Mouse (Mus musculus): ENCODE data around the gene Rtl5. TPM values are rescaled to one million over a fixed set of nuclear protein-coding genes. Genes with fewer than 3 reads are reported as not detected.
A peak's percentile ranks its signal among the peaks of the same experiment; 100 is the strongest.

The Rtl5 gene
- total RNA-seq, 2 experiments from 2014 or later: 13.0 to 14.5 TPM

DNA sequence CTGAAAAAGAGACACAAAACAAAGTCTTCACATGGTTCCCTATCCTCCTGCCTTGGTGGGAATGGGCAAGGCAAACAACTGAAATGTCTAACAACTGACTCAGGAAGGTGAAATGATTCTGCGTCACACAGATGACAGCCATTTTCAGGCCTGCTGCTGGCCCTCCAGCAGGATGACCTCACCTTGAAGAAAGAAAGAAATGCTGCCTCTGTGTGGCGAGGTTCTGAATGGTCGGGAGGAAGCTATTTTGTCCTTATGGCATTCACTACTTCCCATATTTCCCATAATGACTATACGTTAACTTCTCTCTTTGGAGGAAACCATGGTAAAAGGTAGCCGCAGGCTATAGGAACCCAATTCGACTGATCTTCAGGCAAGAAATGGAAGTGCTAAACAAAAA lies 4.0 kb downstream of the Rtl5 start:
- no peak for DNase-seq (ENCODE audit: low spot score in 2 of 2)

DNA sequence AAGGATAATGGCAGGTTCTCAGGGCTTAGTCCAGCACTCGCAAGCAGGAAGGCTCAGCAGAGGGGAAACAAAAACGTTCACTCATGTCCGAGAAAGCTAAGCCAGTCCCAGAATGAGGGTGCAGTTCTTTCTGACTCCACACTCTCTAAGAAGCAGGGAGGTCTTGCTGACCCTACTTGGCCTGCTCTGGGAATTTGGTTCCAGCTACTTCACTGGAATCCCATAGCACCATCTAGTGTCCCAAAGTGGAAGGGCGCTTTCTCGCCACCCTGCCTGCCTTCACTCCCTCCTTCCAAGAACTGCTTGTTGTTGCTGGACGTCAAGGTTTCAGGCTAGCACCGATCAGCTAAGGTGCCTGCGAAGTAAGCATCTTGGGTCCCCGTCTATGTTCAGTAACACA lies 5.0 kb downstream of the Rtl5 start:
- peak; percentile 78 to 84 for DNase-seq (ENCODE audit: low spot score in 2 of 2)

DNA sequence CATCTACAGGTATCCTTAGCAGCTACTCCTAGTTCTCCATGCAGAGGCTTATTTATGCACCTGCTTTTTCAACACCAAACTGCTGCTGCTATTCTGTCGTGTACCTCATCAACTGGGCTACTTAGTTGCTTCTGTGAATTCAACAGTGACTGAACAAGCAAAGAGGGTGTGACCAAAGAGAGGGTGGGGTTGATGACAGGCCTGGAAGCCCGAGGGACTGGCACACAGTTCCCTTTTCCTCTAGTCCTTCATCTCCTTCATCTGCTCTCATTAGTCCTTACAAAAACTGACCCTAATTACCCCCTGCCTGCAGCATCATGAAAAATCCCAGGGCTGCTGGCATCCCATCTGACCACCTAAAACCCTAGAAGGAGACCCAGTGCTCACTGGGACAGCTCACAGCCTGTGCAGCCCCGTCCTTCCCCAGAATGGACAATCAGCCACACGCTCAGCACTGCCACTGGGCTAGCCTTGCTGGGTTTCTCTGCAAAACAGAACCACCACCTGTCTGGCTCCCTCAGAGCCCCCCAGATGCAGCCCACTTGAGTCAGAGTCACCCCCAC lies 5.8 kb downstream of the Rtl5 start:
- no peak for DNase-seq (ENCODE audit: low spot score in 2 of 2)

DNA sequence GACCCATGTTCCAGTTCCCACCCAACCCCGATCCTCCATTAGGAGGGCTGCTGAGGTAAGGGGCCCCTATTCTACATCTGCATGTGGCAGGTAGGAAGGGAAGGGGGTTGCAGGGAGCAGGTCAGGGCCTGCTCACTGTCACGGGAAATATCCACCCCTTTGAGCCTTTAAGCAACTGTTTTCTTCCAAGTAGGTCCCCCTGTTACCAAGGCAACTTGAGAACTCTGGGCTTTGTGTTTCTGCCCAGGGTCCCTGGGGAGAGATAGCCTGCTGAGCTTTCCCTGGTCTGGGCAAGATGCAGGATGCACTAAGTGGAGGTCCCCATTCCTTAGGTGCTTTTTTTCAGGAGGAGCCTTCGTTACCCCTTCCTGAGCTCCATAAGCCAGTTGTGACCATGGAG lies 7.0 kb downstream of the Rtl5 start:
- DNase-seq (ENCODE audit: low spot score in 2 of 2): no peak

DNA sequence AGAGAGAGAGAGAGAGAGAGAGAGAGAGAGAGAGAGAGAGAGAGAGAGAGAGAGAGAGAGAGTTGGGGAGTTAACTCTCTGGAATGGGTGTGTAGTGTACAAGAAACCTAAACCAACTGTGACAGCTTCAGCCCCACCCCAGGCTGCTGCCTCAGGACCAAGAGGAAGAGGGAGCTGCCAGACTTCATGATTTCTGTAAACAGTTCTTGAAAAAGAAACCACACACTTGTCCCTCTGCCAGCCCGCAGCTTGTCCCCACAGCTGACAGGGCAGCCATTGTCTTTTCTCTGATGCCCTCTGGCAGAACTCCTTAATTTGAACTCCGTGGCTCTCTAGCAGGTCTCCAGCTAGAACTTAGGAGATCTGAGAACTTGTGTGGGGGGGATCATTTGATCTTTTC lies 10.2 kb downstream of the Rtl5 start:
- DNase-seq (ENCODE audit: low spot score in 2 of 2): no peak

DNA sequence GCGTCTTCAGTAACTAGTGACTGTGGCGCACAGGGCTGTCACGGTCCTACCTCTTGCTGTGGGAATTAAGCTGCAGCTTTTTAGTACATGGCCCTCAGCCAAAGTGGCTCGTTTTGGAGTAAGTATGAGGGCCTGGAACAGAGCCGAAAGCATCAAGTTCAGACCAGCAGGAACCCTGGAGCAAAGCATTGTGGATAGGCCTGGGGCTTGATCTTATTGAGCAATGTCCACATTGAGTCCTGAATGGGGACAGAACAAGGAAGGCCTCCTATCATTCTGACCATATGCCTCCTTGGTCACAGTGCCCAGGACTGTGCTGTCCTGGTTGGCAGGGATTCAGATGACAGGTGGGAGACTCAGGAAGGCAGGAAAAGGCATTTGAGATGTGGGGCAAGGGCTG lies 10.9 kb downstream of the Rtl5 start:
- DNase-seq (ENCODE audit: low spot score in 2 of 2): no peak

DNA sequence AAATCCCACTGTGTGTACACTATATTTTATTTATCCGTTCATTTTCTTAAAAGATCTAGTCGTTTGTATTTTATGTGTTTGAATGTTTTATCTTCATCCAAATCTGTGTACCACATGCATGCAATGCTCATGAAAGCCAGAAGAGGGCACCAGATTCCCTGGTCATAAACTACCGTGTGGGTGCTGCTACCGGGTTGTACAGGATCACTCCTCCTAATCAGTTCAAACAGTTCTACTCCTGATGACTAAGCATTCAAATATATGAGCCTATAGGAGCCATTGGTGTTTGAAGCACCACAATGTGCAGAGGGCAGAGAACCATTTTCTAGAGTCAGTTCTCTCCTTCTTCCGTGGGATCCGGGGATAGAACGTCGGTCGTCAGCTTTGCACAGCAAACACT lies 11.7 kb downstream of the Rtl5 start:
- no peak for DNase-seq (ENCODE audit: low spot score in 2 of 2)

DNA sequence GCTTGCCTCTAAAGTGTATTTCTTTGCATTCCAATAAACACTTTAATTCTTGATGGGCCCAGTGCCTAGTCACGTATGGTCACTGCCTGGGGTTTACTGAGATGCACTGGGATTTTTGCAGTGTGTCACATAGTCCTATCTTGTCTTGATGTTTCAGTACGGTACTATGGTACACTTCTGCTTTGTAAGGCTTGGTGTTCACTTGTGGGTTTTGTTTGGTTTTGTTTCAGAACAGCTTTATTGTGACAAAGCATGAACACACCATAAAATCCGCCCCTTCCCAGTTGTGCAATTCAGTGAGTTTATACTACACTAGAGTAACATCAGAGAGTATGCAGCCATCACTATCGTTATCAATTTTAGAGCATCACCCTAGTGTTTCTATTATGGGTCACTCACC lies 17.1 kb downstream of the Rtl5 start:
- DNase-seq (ENCODE audit: low spot score in 2 of 2): no peak

DNA sequence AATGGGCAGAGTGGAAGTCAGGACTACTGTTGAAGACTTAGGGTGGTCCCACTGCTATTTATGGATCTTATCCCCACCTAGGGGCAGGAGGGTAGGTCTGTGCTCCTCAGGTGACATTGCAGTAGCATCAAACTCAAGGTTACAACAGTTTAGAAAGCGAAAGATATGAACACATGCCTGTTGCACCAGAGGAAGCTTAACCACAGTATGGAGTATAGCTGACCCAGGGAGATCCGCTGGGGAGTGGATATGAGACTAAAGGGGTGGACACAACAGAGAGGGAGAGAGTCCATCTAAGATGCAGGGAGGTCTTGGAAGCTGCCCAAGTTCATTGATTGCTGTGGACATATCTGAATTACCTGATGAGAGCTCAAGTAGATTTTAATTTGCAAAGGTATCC lies 17.7 kb downstream of the Rtl5 start:
- no peak for DNase-seq (ENCODE audit: low spot score in 2 of 2)

DNA sequence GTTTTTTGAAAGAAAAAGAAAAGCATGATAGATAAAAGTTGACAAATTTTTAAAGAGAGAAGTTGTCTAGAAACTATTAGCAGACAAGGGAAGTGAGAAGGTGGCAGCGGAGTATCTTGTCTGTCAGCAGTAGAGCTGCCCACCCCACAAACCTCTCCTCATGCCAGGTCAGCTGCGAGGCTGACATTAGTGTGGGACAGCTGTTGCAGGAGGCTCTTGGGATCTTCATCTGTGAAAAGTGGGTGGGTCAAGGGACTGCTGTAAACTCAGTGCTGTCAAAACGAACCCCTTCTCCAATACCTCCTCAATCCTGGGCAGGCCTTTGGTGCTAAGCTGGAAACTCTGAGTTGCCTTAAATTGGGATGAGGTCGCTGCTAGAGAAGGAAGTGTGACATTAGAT lies 19.9 kb downstream of the Rtl5 start:
- DNase-seq (ENCODE audit: low spot score in 2 of 2): no peak

DNA sequence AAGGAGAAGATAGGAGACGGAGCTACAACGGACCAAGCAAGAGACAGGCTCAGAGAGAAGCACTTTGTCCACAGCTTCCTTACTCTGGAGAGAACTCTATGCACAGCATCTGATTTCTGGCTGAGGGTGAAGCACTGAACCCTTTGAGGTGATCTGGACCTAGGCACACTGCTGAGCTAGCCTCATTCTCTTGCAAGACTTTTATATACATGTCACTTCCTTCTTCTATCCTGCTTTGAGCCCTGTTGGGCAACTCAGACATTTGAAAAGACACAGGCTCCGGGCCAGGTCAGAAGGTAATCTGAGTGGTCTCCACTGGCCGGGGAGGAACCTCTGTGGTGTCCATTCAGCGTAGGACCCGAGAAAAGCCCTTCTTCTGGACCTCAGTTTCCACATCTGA lies 20.6 kb downstream of the Rtl5 start:
- no peak for DNase-seq (ENCODE audit: low spot score in 2 of 2)

DNA sequence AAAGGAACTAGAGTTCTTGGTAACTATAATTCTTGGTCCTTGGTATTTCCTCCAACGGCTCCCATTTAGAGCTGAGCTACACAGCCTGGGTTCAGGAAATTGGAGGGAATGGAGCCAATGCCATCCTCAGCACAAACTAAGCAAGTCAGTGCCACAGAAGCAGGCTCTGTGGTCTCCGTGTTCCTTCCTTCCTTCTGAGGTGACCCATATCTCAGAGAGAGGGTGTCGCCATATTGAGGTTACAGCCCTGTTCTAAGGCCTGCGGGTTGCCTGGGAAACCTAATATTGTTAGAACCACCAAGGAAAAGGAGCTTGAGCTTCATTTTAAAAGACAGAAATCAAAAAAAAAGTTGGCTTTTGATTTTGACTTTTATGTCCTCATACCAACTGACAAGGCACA lies 28.7 kb downstream of the Rtl5 start:
- DNase-seq (ENCODE audit: low spot score in 2 of 2): no peak

DNA sequence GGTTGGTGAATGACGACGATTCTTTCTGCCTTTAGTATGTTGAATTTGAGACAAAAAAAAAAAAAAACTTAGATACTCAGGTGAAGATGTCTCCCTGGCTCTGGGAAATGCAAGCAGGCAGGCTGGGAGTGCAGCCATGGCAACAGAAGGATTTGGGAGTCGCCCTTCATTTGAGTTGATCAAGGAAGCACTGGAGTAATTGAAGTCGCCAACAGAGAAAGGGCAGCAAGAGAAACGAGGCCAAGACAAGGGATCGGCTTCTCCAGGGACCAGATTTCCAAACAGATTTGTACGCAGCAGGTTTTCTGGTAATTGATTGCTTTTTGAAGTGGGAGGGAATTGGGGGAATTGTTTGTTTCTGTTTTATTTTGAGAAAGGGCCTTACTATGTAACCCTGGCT lies 29.5 kb downstream of the Rtl5 start:
- no peak for DNase-seq (ENCODE audit: low spot score in 2 of 2)

DNA sequence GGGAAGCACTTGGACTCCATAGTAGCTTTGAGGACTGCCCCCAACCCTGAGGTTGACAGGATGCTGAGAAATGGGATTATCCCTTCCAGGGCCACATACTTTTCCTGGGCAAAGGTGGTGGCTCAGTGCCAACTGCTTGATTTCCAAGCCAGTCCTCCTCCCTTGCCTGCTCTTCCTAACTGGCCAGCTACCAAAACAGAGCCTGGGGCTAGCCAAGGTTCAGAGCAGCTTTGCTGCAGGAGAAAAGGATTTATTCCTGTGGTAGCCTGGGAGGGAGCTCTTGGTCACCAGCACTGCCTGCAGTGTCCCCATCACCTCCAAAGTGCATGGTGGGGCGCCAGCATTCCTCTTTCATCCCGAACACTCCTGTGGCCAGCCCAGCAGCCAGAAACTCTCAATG lies 33.6 kb downstream of the Rtl5 start:
- no peak for DNase-seq (ENCODE audit: low spot score in 2 of 2)

DNA sequence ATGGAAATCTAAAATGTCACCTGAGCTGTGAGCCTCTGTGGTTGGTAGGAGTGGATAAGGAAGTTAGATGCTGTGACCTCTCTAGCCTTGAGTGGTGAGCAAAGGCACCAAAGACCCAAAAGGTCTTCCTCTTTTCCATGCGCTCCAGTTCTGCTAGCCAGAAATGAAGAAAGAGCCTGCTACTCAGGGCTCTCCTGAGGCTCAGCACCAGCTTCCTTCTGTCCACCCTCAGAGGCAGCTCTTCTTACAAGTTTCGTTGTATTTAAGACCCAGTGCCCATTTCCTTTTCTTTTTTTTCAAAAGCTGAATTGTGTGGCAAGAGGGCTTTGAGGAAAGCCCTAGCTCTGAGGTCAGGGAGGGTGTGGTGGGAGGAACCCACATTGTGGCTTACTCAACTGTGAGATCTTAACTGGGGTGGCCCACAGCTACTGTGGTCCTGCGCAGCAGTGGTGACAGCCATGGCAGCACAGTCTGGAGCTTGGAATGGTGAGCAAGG lies 34.2 kb downstream of the Rtl5 start:
- no peak for DNase-seq (ENCODE audit: low spot score in 2 of 2)

DNA sequence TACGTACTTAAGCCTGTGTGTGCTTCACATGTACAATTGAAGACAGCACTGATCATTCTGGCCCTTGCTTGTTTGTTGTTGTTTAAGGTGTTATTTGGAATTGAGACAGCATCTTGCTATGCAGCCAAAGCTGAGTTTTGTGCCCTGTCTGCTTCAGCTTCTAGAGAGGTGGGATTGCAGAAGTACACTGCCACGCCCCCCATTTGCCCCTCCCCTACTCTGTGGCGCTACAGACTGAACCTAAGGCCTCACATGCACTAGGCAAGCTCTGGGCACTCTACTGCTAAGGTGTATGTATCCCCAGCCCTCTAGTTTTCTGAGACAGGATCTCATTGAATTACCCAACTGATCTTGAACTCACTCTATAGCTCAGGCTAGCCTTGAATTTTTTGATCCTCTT lies 35.4 kb downstream of the Rtl5 start:
- DNase-seq (ENCODE audit: low spot score in 2 of 2): no peak

DNA sequence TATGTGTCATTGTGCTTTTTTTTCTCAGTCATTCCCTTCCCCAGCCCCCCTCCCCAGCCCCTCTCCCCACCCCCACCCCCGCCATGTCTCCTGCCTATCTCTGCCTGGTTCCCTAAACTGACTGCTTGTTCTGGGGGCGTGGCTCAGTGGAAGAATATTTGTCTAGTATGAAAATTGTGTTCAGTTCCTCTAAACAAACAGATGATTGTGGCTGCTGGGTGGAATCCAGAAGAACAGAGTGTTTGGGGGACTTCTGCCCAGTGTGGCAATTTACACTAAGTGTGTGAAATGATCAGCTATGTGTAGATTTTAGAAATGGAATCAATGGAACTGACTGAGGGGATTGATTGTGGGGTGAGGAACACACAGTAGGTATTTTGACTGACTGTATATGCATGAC lies 37.5 kb downstream of the Rtl5 start:
- DNase-seq (ENCODE audit: low spot score in 2 of 2): no peak

DNA sequence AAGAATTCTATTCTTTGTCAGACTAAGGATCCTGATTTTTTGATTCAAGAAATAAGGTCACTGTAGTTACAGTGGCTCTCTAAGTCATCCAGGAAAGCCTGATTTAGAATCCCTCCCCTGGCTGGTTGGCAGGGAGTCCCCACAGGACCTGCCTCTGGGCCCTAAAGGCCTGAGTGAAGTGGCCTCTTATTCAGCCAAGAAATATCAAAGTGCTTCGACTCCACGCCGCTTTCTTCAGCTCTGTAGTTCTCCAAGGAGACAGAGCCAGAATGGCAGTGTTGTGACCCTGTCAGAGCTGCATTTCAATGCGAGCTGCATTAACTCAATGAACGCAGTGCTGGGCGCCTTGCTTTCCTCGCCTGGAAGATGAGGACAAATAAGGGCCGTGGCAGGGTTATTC lies 38.7 kb downstream of the Rtl5 start:
- DNase-seq (ENCODE audit: low spot score in 2 of 2): no peak

DNA sequence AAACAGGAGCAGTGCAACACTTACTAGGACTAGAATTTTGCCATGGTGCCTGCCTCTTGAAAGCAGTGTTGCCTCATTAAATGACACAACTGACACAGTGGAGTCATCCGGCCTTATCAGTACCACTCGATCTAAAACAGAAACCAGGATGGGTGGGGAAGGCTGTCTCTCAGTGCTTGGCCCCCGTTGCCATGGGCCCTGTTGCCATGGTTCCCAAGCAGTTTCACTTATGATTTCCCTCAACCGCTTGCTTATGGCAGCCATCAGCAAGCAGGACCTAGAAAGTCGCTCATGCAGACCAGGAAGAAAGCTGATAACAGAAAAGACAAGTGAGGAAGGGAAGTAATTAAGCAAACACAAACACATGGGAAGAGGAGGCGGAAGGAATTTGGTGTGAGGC lies 39.3 kb downstream of the Rtl5 start:
- DNase-seq (ENCODE audit: low spot score in 2 of 2): no peak

DNA sequence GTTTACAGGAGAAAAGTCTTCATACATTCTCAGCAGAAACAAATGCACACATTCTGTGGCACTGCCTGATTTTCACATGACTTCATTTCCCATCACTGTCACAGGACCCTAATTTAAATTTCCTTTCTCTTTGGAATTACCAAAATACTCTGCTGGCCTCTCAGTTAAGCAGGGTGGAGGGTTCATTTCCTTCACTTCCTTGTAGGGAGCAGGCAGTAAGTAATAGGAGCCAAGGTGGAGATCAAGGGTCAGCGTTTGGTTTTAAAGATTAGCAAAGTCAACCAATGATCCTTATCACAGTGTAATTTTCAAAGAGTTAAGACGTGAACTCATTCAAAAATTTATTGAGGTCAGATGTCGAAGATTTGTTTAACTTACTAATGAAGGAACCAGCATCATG lies 46.1 kb downstream of the Rtl5 start:
- no peak for DNase-seq (ENCODE audit: low spot score in 2 of 2)

DNA sequence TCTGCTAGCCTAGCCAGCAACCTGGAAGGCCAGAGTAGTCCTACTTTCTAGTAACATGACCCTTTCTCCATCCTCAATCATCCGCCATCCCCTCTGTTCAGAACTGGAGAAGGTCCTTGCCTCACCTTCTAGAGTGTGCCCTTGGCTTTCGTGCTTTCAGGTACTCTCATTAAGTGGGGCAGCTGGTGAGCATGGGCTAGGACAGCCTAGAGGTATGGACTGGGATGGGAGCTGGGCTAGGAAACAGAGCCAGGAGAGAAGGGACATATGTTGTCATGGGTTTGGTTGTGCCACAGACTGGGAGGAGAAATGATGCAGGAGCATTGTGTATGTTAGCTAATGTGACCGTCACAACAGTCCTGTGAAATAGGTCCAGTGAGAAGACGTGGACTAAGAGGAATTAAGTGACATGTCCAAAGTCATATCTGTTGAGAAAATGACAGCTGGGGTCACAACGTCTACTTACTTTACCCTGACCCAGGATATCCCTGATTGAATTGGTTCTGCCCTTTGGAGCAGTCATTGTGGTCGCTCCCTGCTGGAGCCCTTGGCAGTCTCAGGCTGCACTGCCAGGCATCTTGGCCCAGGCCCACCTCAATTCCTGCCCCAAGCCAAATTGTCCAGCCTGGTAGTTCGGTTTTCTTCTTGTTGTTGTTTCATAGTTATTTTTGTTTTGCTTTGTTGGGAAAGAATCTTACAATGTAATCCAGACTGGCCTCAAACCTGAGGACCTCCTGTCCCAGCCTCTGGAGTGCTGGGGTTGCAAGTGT lies 51.4 kb downstream of the Rtl5 start:
- no peak for DNase-seq (ENCODE audit: low spot score in 2 of 2)

DNA sequence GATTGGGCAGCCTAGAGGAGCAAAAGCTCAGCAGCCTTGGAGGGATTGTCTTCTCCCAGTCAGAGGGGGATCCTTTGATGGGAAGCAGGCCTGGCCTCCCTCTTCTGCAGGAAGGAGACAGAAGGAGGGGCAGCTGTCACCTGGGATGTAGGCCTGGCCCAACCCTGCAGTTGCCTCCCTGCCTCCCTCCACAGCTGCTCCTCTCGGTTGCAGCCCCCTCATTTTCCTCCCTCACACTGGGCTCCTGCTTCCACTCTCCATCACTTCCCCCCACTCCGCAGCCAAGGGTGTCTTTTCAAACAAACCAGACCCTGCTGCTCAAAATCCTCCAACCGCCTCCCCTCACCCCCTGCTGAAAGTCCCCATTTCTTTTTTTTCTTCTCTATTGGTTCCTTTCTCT lies 52.2 kb downstream of the Rtl5 start:
- DNase-seq (ENCODE audit: low spot score in 2 of 2): peak in 1 of 2 experiments; percentile 16

DNA sequence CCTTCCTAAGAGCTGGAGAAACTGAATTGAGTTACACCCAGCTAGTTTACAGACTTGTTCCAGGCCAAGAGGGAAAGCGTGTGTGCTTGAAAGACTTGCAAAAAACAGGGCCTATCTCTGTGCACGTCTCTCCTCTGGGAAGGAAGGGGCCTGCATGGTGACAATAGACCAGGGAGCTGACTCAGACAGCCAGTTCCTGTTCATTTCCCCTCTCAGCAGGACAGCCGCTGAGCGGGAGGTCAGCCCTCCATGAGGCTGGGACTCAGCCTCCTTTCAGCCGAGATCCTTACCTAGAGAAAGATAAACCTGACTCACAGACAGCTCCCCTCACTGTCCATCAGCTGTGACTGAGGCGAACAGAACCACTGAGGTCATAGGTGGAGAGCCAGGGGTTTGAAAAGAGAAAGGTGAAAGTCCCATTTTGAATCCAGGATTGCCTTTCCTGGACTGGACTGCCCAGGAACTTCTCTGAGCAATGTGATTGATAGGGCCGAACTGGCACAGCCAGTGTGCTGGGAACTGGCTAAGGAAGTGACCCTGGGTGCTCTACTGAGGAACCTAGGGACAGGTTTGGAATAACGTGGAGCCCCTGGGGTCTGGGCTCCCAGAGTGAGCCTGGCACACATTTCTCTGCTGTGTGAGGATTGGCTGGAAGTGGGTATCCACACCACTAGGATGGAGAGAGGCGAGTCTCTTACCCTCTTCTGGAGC lies 53.7 kb downstream of the Rtl5 start:
- DNase-seq (ENCODE audit: low spot score in 2 of 2): no peak
